Mouse (Mus musculus) heart, postnatal 0 days (tissue): ENCODE measurements around the gene Clcn6. TPM values are rescaled to one million over a fixed set of nuclear protein-coding genes. Genes with fewer than 3 reads are reported as not detected.

Experiments used
- ATAC-seq: fragments of 200-750 bp; cut with Nextera tagmentation; 2 replicates; pipeline ENCODE4 v1.8.0; 2017; ENCODE audit warnings: low read depth, moderate number of reproducible peaks, moderate library complexity; ENCODE audit not compliant: insufficient read depth
- DNase-seq: peaks from one replicate; pipeline ENCODE4 v3.0.0-alpha.2; 2016; ENCODE audit warnings: low spot score
- H3K27ac ChIP-seq: fragments of 300-500 bp; sonication (generic); 2 replicates; pipeline ENCODE4 v1.5.1; 2014; ENCODE audit warnings: low read depth, mild to moderate bottlenecking
- H3K27me3 ChIP-seq: fragments of 300-500 bp; sonication (generic); 2 replicates; pipeline ENCODE4 v1.6.1; 2014; ENCODE audit warnings: low read length, mixed read lengths; ENCODE audit not compliant: control insufficient read depth, insufficient read depth
- H3K36me3 ChIP-seq: fragments of 300-500 bp; sonication (generic); replicated peaks from 2 replicates; pipeline ENCODE4 v1.6.1; 2014; ENCODE audit warnings: low read length, mixed read lengths; ENCODE audit not compliant: control insufficient read depth, insufficient read depth
- H3K4me1 ChIP-seq: fragments of 300-500 bp; sonication (generic); 2 replicates; pipeline ENCODE4 v1.6.1; 2014; ENCODE audit warnings: antibody characterized with exemption; ENCODE audit not compliant: control insufficient read depth, insufficient read depth
- H3K4me2 ChIP-seq: fragments of 300-500 bp; sonication (generic); 2 replicates; pipeline ENCODE4 v1.6.1; 2014; ENCODE audit warnings: low read depth, mild to moderate bottlenecking, low read length, moderate library complexity
- H3K4me3 ChIP-seq: fragments of 300-500 bp; sonication (generic); 2 replicates; pipeline ENCODE4 v1.5.1; 2014; ENCODE audit warnings: low read depth, low read length
- H3K9ac ChIP-seq: fragments of 300-500 bp; sonication (generic); replicated peaks from 2 replicates; pipeline ENCODE4 v1.6.1; 2014; ENCODE audit warnings: low read depth, low read length, mixed read lengths
- H3K9me3 ChIP-seq: fragments of 300-500 bp; sonication (generic); replicated peaks from 2 replicates; pipeline ENCODE4 v1.6.1; 2016; ENCODE audit warnings: low read length; ENCODE audit not compliant: control insufficient read depth
- CTCF ChIP-seq: IDR thresholded peaks from 2 replicates; pipeline ENCODE4 v1.5.1; 2016; ENCODE audit warnings: antibody characterized with exemption, control low read depth, low read depth
- EP300 ChIP-seq: IDR thresholded peaks from 2 replicates; pipeline ENCODE4 v1.6.1; 2016; ENCODE audit warnings: antibody characterized with exemption, low read depth
- WGBS: fragments of 180-500 bp; shearing (Covaris S2); extraction: QIAGEN DNeasy Blood & Tissue Kit; methylation state at CpG from one replicate; pipeline ENCODE4 v1.1.7; 2014; 5-methylcytosine and 5-hydroxymethylcytosine counted together
- polyA plus RNA-seq: library from polyadenylated mRNA; unstranded; fragments of >200 nt; fragmentation: Nextera tagmentation; extraction: Ambion mirVana; gene quantifications from 2 replicates; pipeline ENCODE4 v1.2.1, GENCODE M21; 2015
- total RNA-seq: library from RNA; depleted of rRNA; stranded (reverse); fragments of >200 nt; gene quantifications from 2 replicates; pipeline ENCODE4 v1.2.3, GENCODE M21; 2014; ENCODE audit warnings: low replicate concordance

The Clcn6 gene
- total and polyA plus RNA-seq, 2 experiments from 2014 or later: 4.3 to 14.7 TPM

DNA sequence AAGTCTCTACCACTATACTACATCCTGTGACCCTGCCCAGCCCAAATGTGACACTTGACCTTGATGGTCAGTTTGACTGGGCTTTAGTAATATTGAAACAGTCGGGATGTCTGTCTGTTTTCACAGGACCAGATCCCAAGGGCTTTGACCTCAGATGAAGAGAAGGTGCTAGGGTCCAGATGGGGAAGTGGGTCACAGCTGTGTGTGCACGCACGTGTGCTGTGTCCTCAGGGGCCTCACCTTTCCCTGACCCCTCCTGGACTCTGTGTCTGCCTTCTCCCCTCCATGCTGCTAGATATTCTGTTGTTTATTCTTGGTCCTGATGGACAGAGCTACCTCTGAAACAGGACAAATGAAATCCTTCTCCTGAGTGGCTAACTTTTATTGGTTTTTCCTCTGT, 27.3 kb downstream of the Clcn6 start:
- Histone ChIP-seq H3K4me2 (no peak overlapping the region), H3K9ac (no peak overlapping the region), H3K36me3 (peaks cover 100% of the 10 kb centered on the region), H3K9me3 (no peaks in the 10 kb centered on the region), H3K27ac (no peak overlapping the region), H3K27me3 (no peaks in the 10 kb centered on the region), H3K4me3 (no peak overlapping the region), H3K4me1 (no peaks in the 10 kb centered on the region)
- WGBS: 72% methylated on average over 3 of the region's 3 CpGs
- DNase-seq: no peak
- TF ChIP-seq CTCF (no peak), EP300 (no peak)
- no peak for ATAC-seq

DNA sequence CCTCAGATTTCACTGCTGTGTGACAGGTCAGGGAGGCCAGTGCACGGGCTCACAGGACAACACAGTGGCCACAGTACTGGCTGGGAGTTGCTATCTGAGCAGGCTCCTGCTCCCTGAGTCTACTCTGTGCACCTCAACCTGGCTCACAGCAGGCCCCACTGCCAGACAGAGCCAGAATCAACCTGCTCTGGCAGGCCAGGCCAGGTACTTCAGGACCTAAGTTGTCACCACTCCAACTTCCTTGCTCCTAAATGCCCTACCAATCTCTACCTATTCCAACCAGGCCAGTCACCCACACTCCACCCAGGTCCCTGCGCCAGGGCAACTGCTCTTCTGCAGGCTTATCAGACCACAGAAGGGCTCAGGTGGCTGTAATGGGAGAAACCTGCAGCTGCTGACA, 29.0 kb downstream of the Clcn6 start:
- H3K9me3 ChIP-seq: no peaks in the 10 kb centered on the region
- H3K36me3 ChIP-seq: peaks cover 96% of the 10 kb centered on the region
- WGBS: 73% methylated on average over 2 of the region's 2 CpGs
- no peak overlapping the region for H3K4me2 ChIP-seq
- no peak overlapping the region for H3K9ac ChIP-seq
- TF ChIP-seq CTCF: no peak
- no peak for TF ChIP-seq EP300
- ATAC-seq: no peak
- H3K27ac ChIP-seq: no peak overlapping the region
- DNase-seq: no peak
- H3K27me3 ChIP-seq: no peaks in the 10 kb centered on the region
- no peaks in the 10 kb centered on the region for H3K4me1 ChIP-seq
- no peak overlapping the region for H3K4me3 ChIP-seq

DNA sequence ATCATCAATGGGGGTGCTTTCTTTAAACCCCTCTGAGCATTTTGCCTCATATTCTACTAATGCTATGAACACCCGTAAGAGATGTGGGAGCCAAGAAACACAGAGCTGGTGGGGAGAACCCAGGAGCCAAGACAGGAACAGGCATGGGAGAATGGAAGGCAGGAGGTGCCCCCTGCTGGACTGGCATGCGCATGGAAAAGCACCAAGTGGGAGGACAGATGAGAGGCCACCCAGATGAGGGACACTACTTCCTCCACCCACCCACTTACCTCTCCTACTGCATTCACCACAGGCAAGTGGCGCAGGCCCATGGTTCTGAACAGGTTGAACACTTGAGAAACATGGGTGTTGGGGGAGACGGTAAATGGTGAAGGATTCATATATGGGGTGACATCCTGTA, 30.2 kb downstream of the Clcn6 start:
- Histone ChIP-seq H3K9ac (no peak overlapping the region), H3K27ac (no peak overlapping the region), H3K4me1 (no peaks in the 10 kb centered on the region), H3K27me3 (no peaks in the 10 kb centered on the region), H3K36me3 (peaks cover 84% of the 10 kb centered on the region), H3K4me2 (no peak overlapping the region), H3K9me3 (no peaks in the 10 kb centered on the region), H3K4me3 (no peak overlapping the region)
- 66% methylated on average over 4 of the region's 4 CpGs for WGBS
- ATAC-seq: peak; percentile 48; the same call in 1 of the 2 replicates
- peak; percentile 67 for DNase-seq
- TF ChIP-seq EP300 (no peak), CTCF (peak; percentile 88)

- DNase-seq (no peak), ATAC-seq (no peak)
- peaks cover 43% of the 10 kb centered on the region for H3K36me3 ChIP-seq
- H3K9me3 ChIP-seq: no peaks in the 10 kb centered on the region
- H3K4me3 ChIP-seq: no peak overlapping the region
- H3K4me2 ChIP-seq: no peak overlapping the region
- peaks cover 9% of the 10 kb centered on the region for H3K4me1 ChIP-seq
- H3K9ac ChIP-seq: no peak overlapping the region
- no peak for TF ChIP-seq CTCF
- TF ChIP-seq EP300: no peak
- H3K27ac ChIP-seq: no peak overlapping the region
- H3K27me3 ChIP-seq: no peaks in the 10 kb centered on the region
- 65% methylated on average over 7 of the region's 7 CpGs for WGBS
Measured at GRCm38 (mm10) chr4:148004361-148004760, 34.3 kb downstream of the Clcn6 start.

GRCm38 (mm10) chr4:148001866-148002265, 36.8 kb downstream of the Clcn6 start:
- Histone ChIP-seq H3K27me3 (no peaks in the 10 kb centered on the region), H3K4me1 (peaks cover 16% of the 10 kb centered on the region)

More at GRCm38 (mm10) chr4:148001866-148002265, 36.8 kb downstream of the Clcn6 start:
- 43% methylated on average over 8 of the region's 8 CpGs for WGBS
- Histone ChIP-seq H3K27ac (0 out of 2 replicates have a peak overlapping the region, but pooled peaks have one; percentile 36), H3K4me3 (peak overlapping the region; percentile 18), H3K9ac (no peak overlapping the region), H3K36me3 (peaks cover 18% of the 10 kb centered on the region), H3K9me3 (no peaks in the 10 kb centered on the region), H3K4me2 (peak overlapping the region; percentile 4)
- TF ChIP-seq CTCF: no peak
- no peak for TF ChIP-seq EP300
- DNase-seq (no peak), ATAC-seq (no peak)
